Mouse (Mus musculus) megakaryocyte-erythroid progenitor cell, adult 5 weeks (primary cell): ENCODE measurements around the gene Mrpl36. TPM values are rescaled to one million over a fixed set of nuclear protein-coding genes. Genes with fewer than 3 reads are reported as not detected.

Source experiments
- polyA plus RNA-seq: library from polyadenylated mRNA; stranded (reverse); fragments of >175 nt; gene quantifications from 2 replicates; pipeline ENCODE4 v1.2.3, GENCODE M21; 2012

Gene Mrpl36
- 58.6 and 65.8 TPM in 2 replicates for polyA plus RNA-seq

GRCm38 (mm10) chr13:73327827-73328698 is at the start of gene Mrpl36, which contains the start of gene Ndufs6:
TSS of gene Mrpl36 (plus strand) at chr13:73328513.
TSS of gene Ndufs6 (minus strand) at chr13:73328542.

Other genes starting within 250 kb of the Mrpl36 start
- gene Irx4, start 68.0 kb upstream of the Mrpl36 start, polyA plus RNA-seq: not detected in 2 replicates
- gene Ndufs6, start within 50 bp of the Mrpl36 start, polyA plus RNA-seq: 299 and 300 TPM in 2 replicates
- gene Lpcat1, start 138.7 kb downstream of the Mrpl36 start, polyA plus RNA-seq: 11.1 and 11.5 TPM in 2 replicates
- not detected in 2 replicates for gene Slc6a3, start 208.2 kb downstream of the Mrpl36 start, polyA plus RNA-seq